Mouse (Mus musculus) erythroblast, embryonic 14.5 days (primary cell): ENCODE data around the gene Hnrnpab.

Experiments used
- GATA1 ChIP-seq: IDR thresholded peaks from 2 replicates; pipeline ENCODE4 v1.6.1; 2012; ENCODE audit warnings: low read length, inconsistent platforms, mixed read lengths
- TAL1 ChIP-seq: IDR thresholded peaks from 3 replicates; pipeline ENCODE4 v1.6.1; 2012; ENCODE audit warnings: low read length, inconsistent platforms, mixed read lengths

DNA sequence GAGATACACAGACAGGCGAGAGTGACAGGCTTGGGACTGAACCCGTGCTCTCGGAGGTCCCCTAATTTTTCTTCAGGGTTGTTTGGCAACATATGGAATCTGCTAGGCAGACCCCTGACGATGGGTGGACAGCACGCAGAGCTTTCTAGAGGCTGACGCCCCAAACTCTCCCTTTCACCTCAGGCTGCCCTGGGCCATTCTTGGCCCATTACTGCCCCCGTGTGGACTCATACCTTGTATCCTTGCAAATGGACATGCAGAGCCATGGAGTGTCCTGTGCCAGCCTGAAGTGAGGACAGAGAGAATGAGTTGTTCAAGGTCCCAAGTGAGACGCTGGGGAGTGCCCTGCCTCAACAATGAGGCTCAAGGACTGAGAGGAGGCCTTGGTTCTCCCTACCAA is 23.9 kb downstream of the Hnrnpab start:
- TF ChIP-seq TAL1 (no peak), GATA1 (no peak)
